Mouse (Mus musculus): ENCODE measurements around the gene Prkn. TPM values are rescaled to one million over a fixed set of nuclear protein-coding genes. Genes with fewer than 3 reads are reported as not detected.

Prkn gene
- polyA plus RNA-seq, 1 experiment: 21.7 TPM

GRCm38 (mm10) chr17:11644873-11645464 is 804.8 kb downstream of the Prkn start:
- Histone ChIP-seq H3K4me3 (ENCODE audit: insufficient read depth, low read length) (no peak overlapping the region), H3K4me1 (ENCODE audit: control insufficient read depth, insufficient read depth, low read length) (no peaks in the 10 kb centered on the region), H3K27ac (ENCODE audit: insufficient read depth, low read length) (no peak overlapping the region)
- TF ChIP-seq CTCF (IDR thresholded peaks at IDR 0.05; ENCODE audit: extremely low read depth, insufficient read depth, low read length) (no peak), POLR2A (IDR thresholded peaks at IDR 0.05; ENCODE audit: extremely low read depth, insufficient read depth, low read length) (no peak)

- TF ChIP-seq CTCF (IDR thresholded peaks at IDR 0.05; ENCODE audit: extremely low read depth, insufficient read depth, low read length) (no peak), POLR2A (IDR thresholded peaks at IDR 0.05; ENCODE audit: extremely low read depth, insufficient read depth, low read length) (no peak)
- Histone ChIP-seq H3K27ac (ENCODE audit: insufficient read depth, low read length) (no peak overlapping the region), H3K4me1 (ENCODE audit: control insufficient read depth, insufficient read depth, low read length) (no peaks in the 10 kb centered on the region), H3K4me3 (ENCODE audit: insufficient read depth, low read length) (no peak overlapping the region)
Measured at GRCm38 (mm10) chr17:11656397-11656796, 816.2 kb downstream of the Prkn start.

GRCm38 (mm10) chr17:11656878-11657277 is 816.7 kb downstream of the Prkn start:
- TF ChIP-seq CTCF (IDR thresholded peaks at IDR 0.05; ENCODE audit: extremely low read depth, insufficient read depth, low read length) (no peak), POLR2A (IDR thresholded peaks at IDR 0.05; ENCODE audit: extremely low read depth, insufficient read depth, low read length) (no peak)
- no peak overlapping the region for H3K4me3 ChIP-seq (ENCODE audit: insufficient read depth, low read length)
- H3K4me1 ChIP-seq (ENCODE audit: control insufficient read depth, insufficient read depth, low read length): no peaks in the 10 kb centered on the region
- H3K27ac ChIP-seq (ENCODE audit: insufficient read depth, low read length): no peak overlapping the region

- Histone ChIP-seq H3K4me3 (ENCODE audit: insufficient read depth, low read length) (no peak overlapping the region), H3K4me1 (ENCODE audit: control insufficient read depth, insufficient read depth, low read length) (peaks cover 2% of the 10 kb centered on the region; the same call in 1 of the 2 replicates), H3K27ac (ENCODE audit: insufficient read depth, low read length) (no peak overlapping the region)
- TF ChIP-seq CTCF (IDR thresholded peaks at IDR 0.05; ENCODE audit: extremely low read depth, insufficient read depth, low read length) (no peak), POLR2A (IDR thresholded peaks at IDR 0.05; ENCODE audit: extremely low read depth, insufficient read depth, low read length) (no peak)
Measured at GRCm38 (mm10) chr17:11661898-11662297, 821.7 kb downstream of the Prkn start.

- H3K27ac ChIP-seq (ENCODE audit: insufficient read depth, low read length): no peak overlapping the region
- TF ChIP-seq POLR2A (IDR thresholded peaks at IDR 0.05; ENCODE audit: extremely low read depth, insufficient read depth, low read length) (no peak), CTCF (IDR thresholded peaks at IDR 0.05; ENCODE audit: extremely low read depth, insufficient read depth, low read length) (no peak)
- no peak overlapping the region for H3K4me3 ChIP-seq (ENCODE audit: insufficient read depth, low read length)
- peaks cover 2% of the 10 kb centered on the region; the same call in 1 of the 2 replicates for H3K4me1 ChIP-seq (ENCODE audit: control insufficient read depth, insufficient read depth, low read length)
Measured at GRCm38 (mm10) chr17:11663437-11663836, 823.3 kb downstream of the Prkn start.

GRCm38 (mm10) chr17:11664610-11665345 is 824.6 kb downstream of the Prkn start:
- no peak for TF ChIP-seq POLR2A (IDR thresholded peaks at IDR 0.05; ENCODE audit: extremely low read depth, insufficient read depth, low read length)
- no peak for TF ChIP-seq CTCF (IDR thresholded peaks at IDR 0.05; ENCODE audit: extremely low read depth, insufficient read depth, low read length)
- H3K27ac ChIP-seq (ENCODE audit: insufficient read depth, low read length): no peak overlapping the region
- peaks cover 2% of the 10 kb centered on the region; the same call in 1 of the 2 replicates for H3K4me1 ChIP-seq (ENCODE audit: control insufficient read depth, insufficient read depth, low read length)
- peak overlapping the region; percentile 40 for H3K4me3 ChIP-seq (ENCODE audit: insufficient read depth, low read length)

- peaks cover 9% of the 10 kb centered on the region for H3K4me1 ChIP-seq (ENCODE audit: control insufficient read depth, insufficient read depth, low read length)
- H3K27ac ChIP-seq (ENCODE audit: insufficient read depth, low read length): no peak overlapping the region
- TF ChIP-seq POLR2A (IDR thresholded peaks at IDR 0.05; ENCODE audit: extremely low read depth, insufficient read depth, low read length) (no peak), CTCF (IDR thresholded peaks at IDR 0.05; ENCODE audit: extremely low read depth, insufficient read depth, low read length) (no peak)
- H3K4me3 ChIP-seq (ENCODE audit: insufficient read depth, low read length): no peak overlapping the region
Measured at GRCm38 (mm10) chr17:11679716-11680115, 839.5 kb downstream of the Prkn start.

GRCm38 (mm10) chr17:11680456-11680855 is 840.3 kb downstream of the Prkn start:
- peaks cover 9% of the 10 kb centered on the region for H3K4me1 ChIP-seq (ENCODE audit: control insufficient read depth, insufficient read depth, low read length)
- no peak overlapping the region for H3K27ac ChIP-seq (ENCODE audit: insufficient read depth, low read length)
- TF ChIP-seq POLR2A (IDR thresholded peaks at IDR 0.05; ENCODE audit: extremely low read depth, insufficient read depth, low read length) (no peak), CTCF (IDR thresholded peaks at IDR 0.05; ENCODE audit: extremely low read depth, insufficient read depth, low read length) (no peak)
- H3K4me3 ChIP-seq (ENCODE audit: insufficient read depth, low read length): no peak overlapping the region

- TF ChIP-seq CTCF (IDR thresholded peaks at IDR 0.05; ENCODE audit: extremely low read depth, insufficient read depth, low read length): no peak
- no peak for TF ChIP-seq POLR2A (IDR thresholded peaks at IDR 0.05; ENCODE audit: extremely low read depth, insufficient read depth, low read length)
- Histone ChIP-seq H3K27ac (ENCODE audit: insufficient read depth, low read length) (peak overlapping the region; percentile 70), H3K4me1 (ENCODE audit: control insufficient read depth, insufficient read depth, low read length) (peaks cover 9% of the 10 kb centered on the region), H3K4me3 (ENCODE audit: insufficient read depth, low read length) (no peak overlapping the region)
Measured at GRCm38 (mm10) chr17:11681825-11682372, 841.7 kb downstream of the Prkn start.
